Mouse (Mus musculus): ENCODE results near the gene Dnajc7. TPM values are rescaled to one million over a fixed set of nuclear protein-coding genes. Genes with fewer than 3 reads are reported as not detected.

Gene Dnajc7
- polyA plus RNA-seq, 1 experiment from 2014 or later: 66.4 TPM

DNA sequence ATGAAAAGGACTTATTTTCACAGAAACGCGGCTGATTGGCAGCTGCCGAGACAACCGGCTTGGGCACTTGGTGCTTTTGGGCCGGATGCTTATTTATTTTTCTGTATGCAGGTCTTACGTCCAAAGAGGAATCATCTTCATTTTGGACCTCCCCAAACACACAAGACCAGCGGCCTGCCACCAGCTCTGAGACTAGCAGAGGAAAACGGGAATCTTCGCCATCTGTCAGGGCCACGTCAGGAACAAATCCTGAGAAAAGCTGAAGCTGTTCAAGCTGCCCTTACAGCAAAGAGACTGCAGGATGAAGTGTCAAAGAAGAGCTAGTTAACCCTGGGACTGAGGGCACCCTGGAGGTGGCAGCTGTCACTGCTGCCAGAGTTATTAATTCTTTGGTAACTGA is 14.5 kb downstream of the Dnajc7 start:
- Histone ChIP-seq H3K4me3 (ENCODE audit: control insufficient read depth in 1 of 2, insufficient read depth in 1 of 2, low read depth in 1 of 2, low read length in 2 of 2) (no peak overlapping the region), H3K9ac (ENCODE audit: low read length) (no peak overlapping the region), H3K36me3 (ENCODE audit: control insufficient read depth, insufficient read depth, low read length) (peaks cover 35% of the 10 kb centered on the region), H3K4me2 (ENCODE audit: low read length) (no peak overlapping the region), H3K4me1 (ENCODE audit: control insufficient read depth in 2 of 2, insufficient read depth in 2 of 2, low read length in 2 of 2) (peaks cover 8 to 29% of the 10 kb centered on the region in 2 experiments), H3K27ac (replicated peaks in 1 of 2; ENCODE audit: control insufficient read depth in 1 of 2, insufficient read depth in 1 of 2, low read depth in 2 of 2, low read length in 2 of 2) (no peak overlapping the region), H3K27me3 (ENCODE audit: control insufficient read depth, insufficient read depth, low read length) (no peaks in the 10 kb centered on the region), H3K9me3 (ENCODE audit: control insufficient read depth, low read length) (no peaks in the 10 kb centered on the region)
- no peak for ATAC-seq (ENCODE audit: insufficient number of reproducible peaks, insufficient read depth, low FRiP score, low read depth)
- WGBS: 92% methylated on average over 10 of the region's 10 CpGs

DNA sequence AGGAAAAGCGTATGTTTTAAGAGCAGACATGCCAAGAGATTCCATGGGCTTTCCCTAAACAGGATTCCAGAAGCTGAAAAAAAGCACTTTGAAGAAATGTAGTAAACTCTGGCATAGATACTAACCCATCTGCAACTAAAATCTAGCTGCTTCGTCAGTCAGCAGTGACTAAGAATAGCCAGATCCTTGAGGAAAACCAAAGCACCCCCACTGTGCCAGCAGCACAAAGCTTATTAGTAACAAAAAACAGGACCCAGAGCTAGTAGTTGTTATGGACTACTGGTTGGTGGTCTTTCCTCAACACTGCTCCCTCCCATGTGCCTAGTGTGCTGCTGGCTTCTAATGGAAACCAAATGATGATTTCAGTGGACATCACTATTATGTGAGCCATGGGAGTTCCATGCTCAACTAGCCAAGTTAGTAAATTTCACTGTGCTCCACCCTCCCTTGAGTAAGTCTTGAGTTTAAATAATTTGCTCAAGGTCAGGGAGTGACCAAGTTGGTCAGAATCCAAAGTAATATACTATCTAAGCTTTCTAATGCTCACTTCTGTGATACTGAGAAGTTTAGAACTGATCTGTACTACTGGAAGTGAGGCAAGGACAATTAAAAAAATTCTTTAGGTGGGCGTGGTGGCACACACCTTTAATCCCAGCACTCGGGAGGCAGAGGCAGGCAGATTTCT is 15.5 kb downstream of the Dnajc7 start:
- Histone ChIP-seq H3K4me1 (ENCODE audit: control insufficient read depth in 2 of 2, insufficient read depth in 2 of 2, low read length in 2 of 2) (peaks cover 2 to 19% of the 10 kb centered on the region in 2 experiments), H3K9ac (ENCODE audit: low read length) (no peak overlapping the region), H3K36me3 (ENCODE audit: control insufficient read depth, insufficient read depth, low read length) (peaks cover 45% of the 10 kb centered on the region), H3K4me3 (ENCODE audit: control insufficient read depth in 1 of 2, insufficient read depth in 1 of 2, low read depth in 1 of 2, low read length in 2 of 2) (no peak overlapping the region), H3K4me2 (ENCODE audit: low read length) (no peak overlapping the region), H3K27me3 (ENCODE audit: control insufficient read depth, insufficient read depth, low read length) (no peaks in the 10 kb centered on the region), H3K27ac (replicated peaks in 1 of 2; ENCODE audit: control insufficient read depth in 1 of 2, insufficient read depth in 1 of 2, low read depth in 2 of 2, low read length in 2 of 2) (peak overlapping the region in 1 of 2 experiments; percentile 24; a peak in 2 of 4 replicates), H3K9me3 (ENCODE audit: control insufficient read depth, low read length) (no peaks in the 10 kb centered on the region)
- WGBS: 70% methylated on average over 4 of the region's 4 CpGs
- no peak for ATAC-seq (ENCODE audit: insufficient number of reproducible peaks, insufficient read depth, low FRiP score, low read depth)

DNA sequence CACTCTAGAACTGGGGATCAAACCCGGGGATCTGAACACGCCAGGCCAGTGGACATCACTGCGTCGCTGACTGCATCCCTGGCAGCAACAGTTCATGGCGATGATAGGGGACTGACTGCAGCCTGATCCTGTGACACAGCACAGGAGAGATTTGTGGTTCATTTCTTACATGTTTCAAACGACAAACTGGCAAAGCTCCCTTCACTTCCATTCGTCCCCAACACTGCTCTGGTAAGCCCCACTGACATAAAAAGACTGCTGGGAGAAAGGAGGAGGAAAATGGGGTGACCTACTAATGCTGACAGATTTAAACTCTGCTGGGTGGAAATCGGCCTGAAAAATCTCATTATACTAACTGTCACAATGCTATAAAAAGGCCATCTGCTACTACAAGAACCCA is 16.2 kb downstream of the Dnajc7 start:
- Histone ChIP-seq H3K36me3 (ENCODE audit: control insufficient read depth, insufficient read depth, low read length) (peaks cover 50% of the 10 kb centered on the region), H3K4me1 (ENCODE audit: control insufficient read depth in 2 of 2, insufficient read depth in 2 of 2, low read length in 2 of 2) (peaks cover 2 to 13% of the 10 kb centered on the region in 2 experiments), H3K4me3 (ENCODE audit: control insufficient read depth in 1 of 2, insufficient read depth in 1 of 2, low read depth in 1 of 2, low read length in 2 of 2) (no peak overlapping the region), H3K27me3 (ENCODE audit: control insufficient read depth, insufficient read depth, low read length) (no peaks in the 10 kb centered on the region), H3K9me3 (ENCODE audit: control insufficient read depth, low read length) (no peaks in the 10 kb centered on the region), H3K4me2 (ENCODE audit: low read length) (no peak overlapping the region), H3K9ac (ENCODE audit: low read length) (no peak overlapping the region), H3K27ac (replicated peaks in 1 of 2; ENCODE audit: control insufficient read depth in 1 of 2, insufficient read depth in 1 of 2, low read depth in 2 of 2, low read length in 2 of 2) (peak overlapping the region in 1 of 2 experiments; percentile 5; a peak in 2 of 4 replicates)
- no peak for ATAC-seq (ENCODE audit: insufficient number of reproducible peaks, insufficient read depth, low FRiP score, low read depth)
- WGBS: 60% methylated on average over 8 of the region's 8 CpGs

- H3K9me3 ChIP-seq (ENCODE audit: control insufficient read depth, low read length): no peaks in the 10 kb centered on the region
- no peak overlapping the region for H3K4me3 ChIP-seq (ENCODE audit: control insufficient read depth in 1 of 2, insufficient read depth in 1 of 2, low read depth in 1 of 2, low read length in 2 of 2)
- no peaks in the 10 kb centered on the region for H3K27me3 ChIP-seq (ENCODE audit: control insufficient read depth, insufficient read depth, low read length)
- peaks cover 2 to 10% of the 10 kb centered on the region in 2 experiments for H3K4me1 ChIP-seq (ENCODE audit: control insufficient read depth in 2 of 2, insufficient read depth in 2 of 2, low read length in 2 of 2)
- ATAC-seq (ENCODE audit: insufficient number of reproducible peaks, insufficient read depth, low FRiP score, low read depth): no peak
- H3K36me3 ChIP-seq (ENCODE audit: control insufficient read depth, insufficient read depth, low read length): peaks cover 50% of the 10 kb centered on the region
- no peak overlapping the region for H3K9ac ChIP-seq (ENCODE audit: low read length)
- H3K27ac ChIP-seq (replicated peaks in 1 of 2; ENCODE audit: control insufficient read depth in 1 of 2, insufficient read depth in 1 of 2, low read depth in 2 of 2, low read length in 2 of 2): no peak overlapping the region; a peak in 1 of 4 replicates
- H3K4me2 ChIP-seq (ENCODE audit: low read length): no peak overlapping the region
- 55% methylated on average over 9 of the region's 9 CpGs for WGBS
Measured at GRCm38 (mm10) chr11:100603155-100603554, 16.8 kb downstream of the Dnajc7 start.

- Histone ChIP-seq H3K27ac (replicated peaks in 1 of 2; ENCODE audit: control insufficient read depth in 1 of 2, insufficient read depth in 1 of 2, low read depth in 2 of 2, low read length in 2 of 2) (no peak overlapping the region), H3K9ac (ENCODE audit: low read length) (no peak overlapping the region), H3K4me3 (ENCODE audit: control insufficient read depth in 1 of 2, insufficient read depth in 1 of 2, low read depth in 1 of 2, low read length in 2 of 2) (no peak overlapping the region), H3K27me3 (ENCODE audit: control insufficient read depth, insufficient read depth, low read length) (no peaks in the 10 kb centered on the region), H3K9me3 (ENCODE audit: control insufficient read depth, low read length) (no peaks in the 10 kb centered on the region), H3K4me2 (ENCODE audit: low read length) (no peak overlapping the region), H3K4me1 (ENCODE audit: control insufficient read depth in 2 of 2, insufficient read depth in 2 of 2, low read length in 2 of 2) (peaks cover 2 to 10% of the 10 kb centered on the region in 2 experiments), H3K36me3 (ENCODE audit: control insufficient read depth, insufficient read depth, low read length) (peaks cover 61% of the 10 kb centered on the region)
- 95% methylated on average over 3 of the region's 3 CpGs for WGBS
- no peak for ATAC-seq (ENCODE audit: insufficient number of reproducible peaks, insufficient read depth, low FRiP score, low read depth)
Measured at GRCm38 (mm10) chr11:100601372-100601771, 18.6 kb downstream of the Dnajc7 start.

DNA sequence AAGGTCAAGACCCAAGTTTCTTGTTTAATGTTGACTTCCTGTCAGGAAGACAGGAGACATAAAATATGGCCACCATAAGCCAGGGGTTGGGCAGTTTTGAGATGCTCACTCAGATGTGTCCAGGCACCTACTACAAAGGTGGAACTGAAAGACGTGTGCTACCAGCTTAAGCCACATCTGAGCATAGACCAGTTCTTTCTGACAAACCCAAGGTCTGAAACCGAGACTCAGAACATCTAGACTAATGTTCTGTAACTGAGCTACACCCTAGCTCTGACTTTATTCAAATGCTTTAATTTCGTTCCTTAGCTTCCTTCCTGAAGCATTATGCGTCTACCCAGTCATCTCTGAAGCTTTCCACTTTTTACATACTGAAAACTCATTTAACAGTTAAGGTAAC is 21.9 kb downstream of the Dnajc7 start:
- WGBS: 93% methylated on average over 4 of the region's 4 CpGs
- Histone ChIP-seq H3K9me3 (ENCODE audit: control insufficient read depth, low read length) (no peaks in the 10 kb centered on the region), H3K4me3 (ENCODE audit: control insufficient read depth in 1 of 2, insufficient read depth in 1 of 2, low read depth in 1 of 2, low read length in 2 of 2) (no peak overlapping the region), H3K4me2 (ENCODE audit: low read length) (no peak overlapping the region), H3K4me1 (ENCODE audit: control insufficient read depth in 2 of 2, insufficient read depth in 2 of 2, low read length in 2 of 2) (peaks cover 0 to 12% of the 10 kb centered on the region in 2 experiments; a peak in 3 of 4 replicates), H3K9ac (ENCODE audit: low read length) (no peak overlapping the region), H3K27me3 (ENCODE audit: control insufficient read depth, insufficient read depth, low read length) (no peaks in the 10 kb centered on the region), H3K27ac (replicated peaks in 1 of 2; ENCODE audit: control insufficient read depth in 1 of 2, insufficient read depth in 1 of 2, low read depth in 2 of 2, low read length in 2 of 2) (no peak overlapping the region), H3K36me3 (ENCODE audit: control insufficient read depth, insufficient read depth, low read length) (peaks cover 91% of the 10 kb centered on the region)
- ATAC-seq (ENCODE audit: insufficient number of reproducible peaks, insufficient read depth, low FRiP score, low read depth): no peak

- no peak for ATAC-seq (ENCODE audit: insufficient number of reproducible peaks, insufficient read depth, low FRiP score, low read depth)
- 0 out of 2 replicates have a peak overlapping the region, but pooled peaks have one; percentile 2 for H3K9ac ChIP-seq (ENCODE audit: low read length)
- H3K4me1 ChIP-seq (ENCODE audit: control insufficient read depth in 2 of 2, insufficient read depth in 2 of 2, low read length in 2 of 2): peaks cover 0 to 12% of the 10 kb centered on the region in 2 experiments; a peak in 3 of 4 replicates
- H3K9me3 ChIP-seq (ENCODE audit: control insufficient read depth, low read length): no peaks in the 10 kb centered on the region
- WGBS: 38% methylated on average over 4 of the region's 4 CpGs
- H3K4me2 ChIP-seq (ENCODE audit: low read length): no peak overlapping the region
- H3K27me3 ChIP-seq (ENCODE audit: control insufficient read depth, insufficient read depth, low read length): no peaks in the 10 kb centered on the region
- H3K27ac ChIP-seq (replicated peaks in 1 of 2; ENCODE audit: control insufficient read depth in 1 of 2, insufficient read depth in 1 of 2, low read depth in 2 of 2, low read length in 2 of 2): no peak overlapping the region; a peak in 2 of 4 replicates
- H3K36me3 ChIP-seq (ENCODE audit: control insufficient read depth, insufficient read depth, low read length): peaks cover 99% of the 10 kb centered on the region
- H3K4me3 ChIP-seq (ENCODE audit: control insufficient read depth in 1 of 2, insufficient read depth in 1 of 2, low read depth in 1 of 2, low read length in 2 of 2): no peak overlapping the region
Measured at GRCm38 (mm10) chr11:100595533-100595932, 24.4 kb downstream of the Dnajc7 start.

Measured in heart, embryonic 14.5 days (tissue).